Mouse (Mus musculus) liver, postnatal 0 days (tissue): ENCODE measurements around the gene Mfsd12. TPM values are rescaled to one million over a fixed set of nuclear protein-coding genes. Genes with fewer than 3 reads are reported as not detected.

Experiments used
- ATAC-seq: fragments of 200-750 bp; cut with Nextera tagmentation; 2 replicates; pipeline ENCODE4 v1.8.0; 2017; ENCODE audit warnings: mild to moderate bottlenecking, moderate library complexity
- DNase-seq: peaks from one replicate; pipeline ENCODE4 v3.0.0-alpha.2; 2016
- H3K27ac ChIP-seq: fragments of 300-500 bp; sonication (generic); 2 replicates; pipeline ENCODE4 v1.5.1; 2014; ENCODE audit warnings: antibody characterized with exemption, moderate library complexity, mild to moderate bottlenecking, low read depth
- H3K27me3 ChIP-seq: fragments of 300-500 bp; sonication (generic); 2 replicates; pipeline ENCODE4 v1.6.1; 2014; ENCODE audit warnings: low read length, control low read depth, mixed read lengths; ENCODE audit not compliant: insufficient read depth
- H3K36me3 ChIP-seq: fragments of 300-500 bp; sonication (generic); replicated peaks from 2 replicates; pipeline ENCODE4 v1.6.1; 2014; ENCODE audit warnings: mild to moderate bottlenecking, control low read depth, low read length, moderate library complexity, mixed read lengths; ENCODE audit not compliant: insufficient read depth
- H3K4me1 ChIP-seq: fragments of 300-500 bp; sonication (generic); 2 replicates; pipeline ENCODE4 v1.6.1; 2014; ENCODE audit warnings: antibody characterized with exemption, mild to moderate bottlenecking, control low read depth; ENCODE audit not compliant: insufficient read depth
- H3K4me2 ChIP-seq: fragments of 300-500 bp; sonication (generic); 2 replicates; pipeline ENCODE4 v1.6.1; 2014; ENCODE audit warnings: low read depth, mild to moderate bottlenecking, low read length, moderate library complexity, mixed read lengths
- H3K4me3 ChIP-seq: fragments of 300-500 bp; sonication (generic); 2 replicates; pipeline ENCODE4 v1.5.1; 2014; ENCODE audit warnings: low read depth, low read length
- H3K9ac ChIP-seq: fragments of 300-500 bp; sonication (generic); replicated peaks from 2 replicates; pipeline ENCODE4 v1.6.1; 2014; ENCODE audit warnings: mild to moderate bottlenecking, moderate library complexity
- H3K9me3 ChIP-seq: fragments of 300-500 bp; sonication (generic); 2 replicates; pipeline ENCODE4 v1.6.1; 2016; ENCODE audit warnings: mild to moderate bottlenecking, control low read depth, low read length, mixed read lengths
- CTCF ChIP-seq: sonication (generic); IDR thresholded peaks from 2 replicates; pipeline ENCODE4 v1.5.1; 2016; ENCODE audit warnings: antibody characterized with exemption, low read depth
- EP300 ChIP-seq: IDR thresholded peaks from 2 replicates; pipeline ENCODE4 v1.6.1; 2016; ENCODE audit warnings: antibody characterized with exemption, low read depth, mild to moderate bottlenecking
- WGBS: fragments of 180-500 bp; shearing (Covaris S2); extraction: QIAGEN DNeasy Blood & Tissue Kit; methylation state at CpG from one replicate; pipeline ENCODE4 v1.1.7; 2014; ENCODE audit not compliant: insufficient replicate concordance; 5-methylcytosine and 5-hydroxymethylcytosine counted together
- polyA plus RNA-seq: library from polyadenylated mRNA; unstranded; fragments of >200 nt; fragmentation: Nextera tagmentation; extraction: Ambion mirVana; gene quantifications from 2 replicates; pipeline ENCODE4 v1.2.1, GENCODE M21; 2015

Gene Mfsd12
- polyA plus RNA-seq, 1 experiment from 2014 or later: 7.9 TPM

GRCm38 (mm10) chr10:81321436-81321835 lies 35.9 kb upstream of the Mfsd12 start:
- TF ChIP-seq EP300: no peak
- TF ChIP-seq CTCF: no peak
- Histone ChIP-seq H3K9me3 (no peaks in the 10 kb centered on the region), H3K4me3 (peak overlapping the region; percentile 75), H3K9ac (peak overlapping the region; percentile 90), H3K4me1 (peaks cover 39% of the 10 kb centered on the region), H3K27me3 (no peaks in the 10 kb centered on the region), H3K36me3 (peaks cover 39% of the 10 kb centered on the region), H3K27ac (peak overlapping the region; percentile 79), H3K4me2 (peak overlapping the region; percentile 88)
- DNase-seq (no peak), ATAC-seq (0 out of 2 replicates have a peak, but pooled peaks have one; percentile 0)
- 2% methylated on average over 20 of the region's 20 CpGs for WGBS

GRCm38 (mm10) chr10:81322444-81322843 lies 34.8 kb upstream of the Mfsd12 start:
- DNase-seq (no peak), ATAC-seq (no peak)
- H3K27me3 ChIP-seq: no peaks in the 10 kb centered on the region
- H3K4me1 ChIP-seq: peaks cover 31% of the 10 kb centered on the region
- 0 out of 2 replicates have a peak overlapping the region, but pooled peaks have one; percentile 90 for H3K9ac ChIP-seq
- H3K4me2 ChIP-seq: peak overlapping the region; percentile 88
- H3K27ac ChIP-seq: no peak overlapping the region
- H3K36me3 ChIP-seq: peaks cover 44% of the 10 kb centered on the region
- no peak for TF ChIP-seq EP300
- no peak for TF ChIP-seq CTCF
- 91% methylated on average over 27 of the region's 27 CpGs for WGBS
- peak overlapping the region; percentile 75; the same call in 1 of the 2 replicates for H3K4me3 ChIP-seq
- H3K9me3 ChIP-seq: no peaks in the 10 kb centered on the region

- 93% methylated on average over 23 of the region's 23 CpGs for WGBS
Observed at GRCm38 (mm10) chr10:81323141-81323775, 34.0 kb upstream of the Mfsd12 start.

GRCm38 (mm10) chr10:81323791-81324530 lies 33.3 kb upstream of the Mfsd12 start:
- no peak overlapping the region for H3K4me3 ChIP-seq
- WGBS: 92% methylated on average over 18 of the region's 18 CpGs
- no peak for ATAC-seq
- no peaks in the 10 kb centered on the region for H3K27me3 ChIP-seq
- no peaks in the 10 kb centered on the region for H3K9me3 ChIP-seq
- no peak for TF ChIP-seq CTCF
- TF ChIP-seq EP300: no peak
- no peak overlapping the region for H3K27ac ChIP-seq
- H3K4me1 ChIP-seq: peaks cover 22% of the 10 kb centered on the region
- no peak overlapping the region for H3K4me2 ChIP-seq
- DNase-seq: no peak
- peaks cover 44% of the 10 kb centered on the region for H3K36me3 ChIP-seq
- H3K9ac ChIP-seq: no peak overlapping the region

More at GRCm38 (mm10) chr10:81323141-81323775, 34.0 kb upstream of the Mfsd12 start:
- no peaks in the 10 kb centered on the region for H3K9me3 ChIP-seq
- no peak overlapping the region for H3K9ac ChIP-seq
- H3K27me3 ChIP-seq: no peaks in the 10 kb centered on the region
- TF ChIP-seq CTCF: no peak
- no peak for TF ChIP-seq EP300
- H3K4me1 ChIP-seq: peaks cover 29% of the 10 kb centered on the region
- H3K36me3 ChIP-seq: peaks cover 44% of the 10 kb centered on the region
- no peak overlapping the region for H3K4me3 ChIP-seq
- DNase-seq (no peak), ATAC-seq (no peak)
- H3K27ac ChIP-seq: no peak overlapping the region
- no peak overlapping the region for H3K4me2 ChIP-seq

- H3K9ac ChIP-seq: no peak overlapping the region
- no peak for TF ChIP-seq EP300
- no peak for TF ChIP-seq CTCF
- peaks cover 12% of the 10 kb centered on the region for H3K4me1 ChIP-seq
- DNase-seq (no peak), ATAC-seq (no peak)
- H3K9me3 ChIP-seq: no peaks in the 10 kb centered on the region
- no peak overlapping the region for H3K4me3 ChIP-seq
- WGBS: 98% methylated on average over 20 of the region's 21 CpGs
- H3K27ac ChIP-seq: no peak overlapping the region
- no peak overlapping the region for H3K4me2 ChIP-seq
- H3K36me3 ChIP-seq: peaks cover 44% of the 10 kb centered on the region
- H3K27me3 ChIP-seq: no peaks in the 10 kb centered on the region
Observed at GRCm38 (mm10) chr10:81325176-81325575, 32.1 kb upstream of the Mfsd12 start.

- H3K9me3 ChIP-seq: no peaks in the 10 kb centered on the region
- no peak for ATAC-seq
- 93% methylated on average over 18 of the region's 18 CpGs for WGBS
- H3K36me3 ChIP-seq: peaks cover 44% of the 10 kb centered on the region
- H3K4me1 ChIP-seq: peaks cover 14% of the 10 kb centered on the region; the same call in 1 of the 2 replicates
- H3K27ac ChIP-seq: no peak overlapping the region
- no peak overlapping the region for H3K9ac ChIP-seq
- TF ChIP-seq EP300 (no peak), CTCF (no peak)
- no peak overlapping the region for H3K4me3 ChIP-seq
- no peak overlapping the region for H3K4me2 ChIP-seq
- H3K27me3 ChIP-seq: no peaks in the 10 kb centered on the region
- DNase-seq: no peak
Observed at GRCm38 (mm10) chr10:81325781-81326180, 31.5 kb upstream of the Mfsd12 start.
